Mouse (Mus musculus) limb, embryonic 12.5 days (tissue): ENCODE data around the gene Slc16a6. TPM values are rescaled to one million over a fixed set of nuclear protein-coding genes. Genes with fewer than 3 reads are reported as not detected.

ENCODE experiments used
- ATAC-seq: fragments of 200-750 bp; cut with Nextera tagmentation; 2 replicates; pipeline ENCODE4 v1.8.0; 2017; ENCODE audit warnings: low read depth, moderate TSS enrichment; ENCODE audit not compliant: insufficient number of reproducible peaks, insufficient read depth, low FRiP score, low TSS enrichment
- H3K27ac ChIP-seq: fragments of 300-500 bp; sonication (generic); 2 replicates; pipeline ENCODE4 v1.5.1; 2016; ENCODE audit warnings: mild to moderate bottlenecking, moderate library complexity
- H3K27me3 ChIP-seq: fragments of 300-500 bp; sonication (generic); 2 replicates; pipeline ENCODE4 v1.6.1; 2016; ENCODE audit warnings: mild to moderate bottlenecking, moderate library complexity
- H3K36me3 ChIP-seq: fragments of 300-500 bp; sonication (generic); 2 replicates; pipeline ENCODE4 v1.6.1; 2016; ENCODE audit warnings: mild to moderate bottlenecking, moderate library complexity
- H3K4me1 ChIP-seq: fragments of 300-500 bp; sonication (generic); replicated peaks from 2 replicates; pipeline ENCODE4 v1.6.1; 2016
- H3K4me2 ChIP-seq: fragments of 300-500 bp; sonication (generic); 2 replicates; pipeline ENCODE4 v1.6.1; 2016; ENCODE audit warnings: mild to moderate bottlenecking, moderate library complexity
- H3K4me3 ChIP-seq: fragments of 300-500 bp; sonication (generic); replicated peaks from 2 replicates; pipeline ENCODE4 v1.5.1; 2016; ENCODE audit warnings: mild to moderate bottlenecking
- H3K9ac ChIP-seq: fragments of 300-500 bp; sonication (generic); replicated peaks from 2 replicates; pipeline ENCODE4 v1.6.1; 2016; ENCODE audit warnings: mild to moderate bottlenecking, moderate library complexity
- H3K9me3 ChIP-seq: fragments of 300-500 bp; sonication (generic); 2 replicates; pipeline ENCODE4 v1.6.1; 2016; ENCODE audit warnings: mild to moderate bottlenecking, moderate library complexity
- WGBS: fragments of 180-500 bp; shearing (Covaris S2); methylation state at CpG from one replicate; pipeline ENCODE4 v1.1.7; 2016; 5-methylcytosine and 5-hydroxymethylcytosine counted together
- polyA plus RNA-seq: library from polyadenylated mRNA; unstranded; fragments of >200 nt; fragmentation: Nextera tagmentation; extraction: Ambion mirVana; gene quantifications from 2 replicates; pipeline ENCODE4 v1.2.1, GENCODE M21; 2016

The Slc16a6 gene
- polyA plus RNA-seq, 1 experiment from 2014 or later, result 3.6 TPM

DNA sequence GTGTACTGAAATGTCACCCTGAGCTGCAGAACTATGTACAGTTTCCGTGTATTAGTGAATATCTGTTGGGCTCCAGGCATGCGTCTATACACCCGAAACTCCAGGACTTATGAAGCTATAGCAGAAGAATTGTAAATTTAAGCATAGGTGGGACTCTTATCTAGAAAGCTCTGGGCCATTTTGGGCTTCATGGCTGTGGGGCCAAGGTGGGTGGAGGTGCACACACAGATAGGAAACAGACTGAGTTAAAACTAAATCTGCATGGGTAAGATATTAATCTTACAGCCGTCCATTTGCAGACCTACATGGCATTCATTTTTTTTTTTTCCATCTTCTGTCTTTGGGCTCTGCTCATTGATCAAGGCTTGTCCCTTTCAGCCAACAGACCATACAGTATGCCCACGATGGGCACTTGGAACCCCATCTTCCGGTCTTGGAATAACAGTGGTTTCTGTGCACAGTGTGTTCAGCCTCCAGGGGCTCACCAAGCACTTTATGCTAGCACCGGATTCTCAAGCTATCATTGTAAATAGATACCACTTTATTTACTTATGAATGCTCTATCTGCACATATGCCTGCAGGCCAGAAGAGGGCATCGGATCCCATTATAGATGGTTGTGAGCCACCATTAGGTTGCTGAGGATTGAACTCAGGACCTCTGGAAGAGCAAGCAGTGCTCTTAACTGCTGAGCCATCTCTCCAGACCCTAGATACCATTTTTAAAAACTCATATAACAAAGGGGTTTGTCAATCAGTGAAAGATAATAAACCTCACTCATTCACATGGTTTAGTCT, 29.7 kb downstream of the Slc16a6 start:
- Histone ChIP-seq H3K9ac (no peak overlapping the region), H3K27ac (no peak overlapping the region), H3K4me1 (peaks cover 9% of the 10 kb centered on the region), H3K36me3 (no peaks in the 10 kb centered on the region), H3K4me2 (no peak overlapping the region), H3K9me3 (no peaks in the 10 kb centered on the region), H3K27me3 (0 out of 2 replicates have a peak, but pooled peaks cover 3% of the 10 kb centered on the region), H3K4me3 (no peak overlapping the region)
- WGBS, result 91% methylated on average over 8 of the region's 8 CpGs
- no peak for ATAC-seq

DNA sequence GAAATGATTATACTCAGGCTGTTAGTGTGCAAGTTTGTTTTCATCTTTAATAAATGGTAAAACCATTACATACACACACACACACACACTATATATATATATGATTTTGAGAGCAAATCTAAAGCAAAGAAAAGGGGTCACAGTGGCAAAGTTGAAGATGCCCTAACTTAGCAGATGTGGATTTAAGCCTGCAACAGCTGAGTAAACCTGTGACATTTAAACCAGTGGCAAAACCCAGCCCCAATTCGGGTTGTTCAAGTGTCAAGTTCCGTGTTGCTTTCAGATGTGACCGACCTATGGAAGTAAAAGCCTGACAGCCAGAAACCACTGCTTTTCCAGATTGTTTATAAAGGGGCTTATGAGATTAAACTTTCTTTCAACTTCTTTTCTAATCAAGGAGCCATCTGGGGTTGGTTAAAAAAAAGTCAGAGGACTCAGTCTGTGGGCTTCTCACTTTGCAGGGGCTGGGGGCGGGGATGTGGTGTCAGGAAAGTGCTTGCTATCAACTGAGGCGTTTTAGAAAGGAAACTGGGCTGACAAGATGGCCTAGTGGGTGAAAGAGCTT, 31.1 kb downstream of the Slc16a6 start:
- no peak overlapping the region for H3K4me2 ChIP-seq
- H3K36me3 ChIP-seq, result peaks cover 12% of the 10 kb centered on the region
- WGBS, result 25% methylated on average over 5 of the region's 5 CpGs
- no peak overlapping the region for H3K9ac ChIP-seq
- ATAC-seq, result no peak
- H3K4me3 ChIP-seq, result no peak overlapping the region
- no peak overlapping the region for H3K27ac ChIP-seq
- peaks cover 9% of the 10 kb centered on the region for H3K4me1 ChIP-seq
- no peaks in the 10 kb centered on the region for H3K9me3 ChIP-seq
- H3K27me3 ChIP-seq, result 0 out of 2 replicates have a peak, but pooled peaks cover 3% of the 10 kb centered on the region

DNA sequence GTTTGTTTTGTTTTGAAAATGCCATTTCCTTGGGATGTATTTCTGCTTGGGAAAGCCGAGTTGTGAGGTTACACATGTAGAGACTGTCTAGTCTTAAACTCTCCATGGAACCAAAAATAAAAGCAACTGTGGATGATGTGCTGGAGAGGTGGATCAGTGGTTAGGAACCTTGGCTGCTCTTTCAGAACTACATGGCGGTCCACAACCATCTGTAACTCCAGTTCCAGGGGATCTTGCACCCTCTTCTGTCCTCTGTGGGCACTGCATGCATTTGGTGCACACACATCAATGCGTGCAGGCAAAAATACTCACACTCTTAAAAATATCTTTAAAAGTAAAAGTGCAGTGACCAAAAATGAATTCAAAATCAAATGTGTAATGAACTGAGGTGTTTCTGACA, 32.3 kb downstream of the Slc16a6 start:
- Histone ChIP-seq H3K4me1 (peaks cover 9% of the 10 kb centered on the region), H3K4me3 (no peak overlapping the region), H3K27ac (no peak overlapping the region), H3K4me2 (no peak overlapping the region), H3K27me3 (0 out of 2 replicates have a peak, but pooled peaks cover 3% of the 10 kb centered on the region), H3K9ac (no peak overlapping the region), H3K9me3 (no peaks in the 10 kb centered on the region), H3K36me3 (peaks cover 24% of the 10 kb centered on the region)
- 70% methylated on average over 3 of the region's 3 CpGs for WGBS
- no peak for ATAC-seq

DNA sequence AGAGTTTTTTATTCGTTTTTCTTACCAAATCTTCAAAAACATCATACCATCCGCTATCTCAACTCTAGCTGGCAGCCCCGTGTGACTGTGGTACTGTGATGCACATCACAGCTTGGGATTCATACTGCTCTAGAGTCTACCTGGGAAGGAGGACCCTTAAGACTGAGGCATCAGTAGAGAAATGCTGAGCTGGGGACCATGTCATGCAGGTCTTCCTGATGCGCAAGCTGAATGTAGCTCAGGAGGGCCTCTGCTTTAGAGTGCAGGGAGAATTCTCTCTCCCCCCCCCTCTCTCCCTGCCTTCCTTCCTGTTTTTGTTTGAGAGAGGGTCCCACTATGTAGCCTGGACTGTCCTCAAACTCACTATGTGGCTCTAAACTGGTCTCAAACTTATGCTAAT, 32.8 kb downstream of the Slc16a6 start:
- Histone ChIP-seq H3K4me1 (peaks cover 9% of the 10 kb centered on the region), H3K4me3 (peak overlapping the region; percentile 52)
- WGBS, result 67% methylated on average over 4 of the region's 4 CpGs

DNA sequence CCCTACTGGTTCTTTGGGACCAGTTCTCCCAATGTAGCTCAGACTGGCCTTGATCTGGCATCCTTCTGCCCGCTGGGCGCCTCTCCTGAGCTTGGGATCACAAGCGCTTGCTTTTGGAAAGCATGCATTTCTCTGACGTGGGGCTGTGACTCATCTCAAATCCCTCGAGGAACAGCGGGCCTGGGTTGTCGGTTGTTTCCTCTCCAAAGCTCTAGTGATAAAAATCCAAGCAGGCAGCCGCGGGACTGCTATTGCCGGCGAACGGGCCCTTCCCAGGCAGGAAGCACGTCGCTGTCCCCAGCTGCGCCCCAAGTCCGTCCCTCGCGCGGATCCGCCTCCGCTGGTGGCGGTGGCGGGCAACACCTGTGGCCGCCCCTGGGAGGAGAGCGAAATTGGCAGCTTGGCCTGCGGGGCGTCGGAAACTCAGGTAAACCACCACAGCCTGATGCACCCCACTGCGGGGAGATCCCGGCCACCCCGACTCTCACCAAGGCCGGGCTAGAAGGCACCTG, 33.5 kb downstream of the Slc16a6 start:
- Histone ChIP-seq H3K4me2 (peak overlapping the region; percentile 83), H3K27ac (no peak overlapping the region), H3K4me3 (peak overlapping the region; percentile 52), H3K27me3 (0 out of 2 replicates have a peak, but pooled peaks cover 3% of the 10 kb centered on the region), H3K9me3 (no peaks in the 10 kb centered on the region), H3K4me1 (peaks cover 9% of the 10 kb centered on the region), H3K36me3 (peaks cover 36% of the 10 kb centered on the region), H3K9ac (peak overlapping the region; percentile 66)
- WGBS, result 2% methylated on average over 32 of the region's 32 CpGs
- ATAC-seq, result no peak

More for the DNA sequence above, 32.8 kb downstream of the Slc16a6 start:
- Histone ChIP-seq H3K27ac (no peak overlapping the region), H3K4me2 (peak overlapping the region; percentile 83), H3K36me3 (peaks cover 28% of the 10 kb centered on the region), H3K27me3 (0 out of 2 replicates have a peak, but pooled peaks cover 3% of the 10 kb centered on the region), H3K9me3 (no peaks in the 10 kb centered on the region), H3K9ac (no peak overlapping the region)
- no peak for ATAC-seq

DNA sequence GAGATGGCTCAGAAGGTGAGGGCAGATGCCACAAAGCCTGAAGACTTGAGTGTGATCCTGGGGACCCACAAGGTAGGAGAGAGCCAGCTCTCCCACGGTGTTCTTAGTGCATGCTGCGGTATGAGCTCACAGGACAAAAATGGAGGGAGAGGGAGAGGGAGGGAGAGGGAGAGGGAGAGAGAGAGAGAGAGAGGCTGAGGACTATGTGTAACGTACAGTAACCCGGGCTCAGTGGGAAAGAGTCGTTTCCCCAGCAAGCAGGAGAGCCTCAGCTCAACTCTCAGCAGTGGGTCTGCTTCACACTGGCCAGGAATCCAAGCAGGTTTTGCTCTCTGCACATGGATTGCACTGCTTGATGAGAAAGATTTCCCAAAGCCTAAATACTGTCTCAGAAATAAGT, 34.2 kb downstream of the Slc16a6 start:
- Histone ChIP-seq H3K36me3 (peaks cover 43% of the 10 kb centered on the region), H3K4me1 (peaks cover 9% of the 10 kb centered on the region), H3K9me3 (no peaks in the 10 kb centered on the region), H3K27ac (no peak overlapping the region), H3K4me2 (peak overlapping the region; percentile 83), H3K9ac (no peak overlapping the region), H3K4me3 (no peak overlapping the region), H3K27me3 (0 out of 2 replicates have a peak, but pooled peaks cover 3% of the 10 kb centered on the region)
- peak; percentile 52; the same call in 1 of the 2 replicates for ATAC-seq
- 13% methylated on average over 5 of the region's 5 CpGs for WGBS

DNA sequence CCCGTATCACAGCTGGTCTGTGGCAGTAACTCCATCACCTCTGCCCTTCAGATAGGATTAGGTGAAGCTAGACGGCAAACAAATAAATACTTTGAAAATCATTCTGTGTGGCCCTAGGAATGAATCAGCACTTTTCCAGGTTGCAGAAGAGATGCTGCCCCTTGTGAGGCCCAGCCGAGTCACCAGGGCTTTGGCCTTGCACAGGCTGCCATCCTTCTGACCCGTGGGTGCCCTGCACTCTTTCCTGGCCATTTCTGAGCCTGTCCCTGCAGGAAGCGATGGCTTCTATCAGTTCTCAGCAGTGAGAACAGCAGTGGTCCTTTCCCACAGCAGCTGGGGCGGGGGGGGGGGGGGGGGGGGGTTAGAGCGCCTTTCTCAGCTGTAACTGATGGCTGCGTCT, 36.5 kb downstream of the Slc16a6 start:
- 79% methylated on average over 7 of the region's 8 CpGs for WGBS
- Histone ChIP-seq H3K4me1 (peaks cover 9% of the 10 kb centered on the region), H3K36me3 (peaks cover 53% of the 10 kb centered on the region), H3K9me3 (no peaks in the 10 kb centered on the region), H3K27ac (no peak overlapping the region), H3K27me3 (0 out of 2 replicates have a peak, but pooled peaks cover 3% of the 10 kb centered on the region), H3K9ac (no peak overlapping the region), H3K4me2 (no peak overlapping the region), H3K4me3 (no peak overlapping the region)
- ATAC-seq, result no peak

DNA sequence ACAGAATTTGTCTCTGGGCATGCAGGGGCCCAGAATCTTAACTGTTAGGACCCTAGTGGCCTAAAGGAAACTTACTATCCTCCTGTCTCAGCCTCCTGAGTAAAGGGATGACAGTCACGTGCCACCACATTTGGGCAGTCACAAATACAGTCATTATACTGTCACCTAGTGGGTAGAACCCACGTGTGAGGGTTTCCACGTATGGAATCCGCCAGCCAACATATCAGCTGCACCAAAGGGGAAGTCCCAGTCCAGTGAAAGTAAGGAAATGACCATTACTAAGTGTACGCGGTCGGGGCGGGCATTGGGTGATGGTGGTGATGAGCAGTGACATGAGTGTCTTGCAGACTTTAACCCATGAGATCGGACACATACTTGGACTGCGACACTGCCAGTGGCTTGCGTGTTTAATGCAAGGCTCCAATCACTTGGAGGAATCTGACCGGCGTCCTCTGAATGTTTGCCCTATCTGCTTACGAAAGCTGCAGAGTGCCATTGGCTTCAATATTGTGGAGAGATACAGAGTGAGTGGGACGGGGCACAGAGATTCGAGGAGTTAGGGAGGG, 39.1 kb downstream of the Slc16a6 start:
- H3K4me2 ChIP-seq, result no peak overlapping the region
- no peak overlapping the region for H3K27ac ChIP-seq
- H3K9me3 ChIP-seq, result no peaks in the 10 kb centered on the region
- H3K27me3 ChIP-seq, result no peaks in the 10 kb centered on the region
- ATAC-seq, result no peak
- peaks cover under 1% of the 10 kb centered on the region; the same call in 1 of the 2 replicates for H3K4me1 ChIP-seq
- WGBS, result 93% methylated on average over 16 of the region's 16 CpGs
- H3K9ac ChIP-seq, result no peak overlapping the region
- H3K4me3 ChIP-seq, result no peak overlapping the region
- H3K36me3 ChIP-seq, result peaks cover 77% of the 10 kb centered on the region

DNA sequence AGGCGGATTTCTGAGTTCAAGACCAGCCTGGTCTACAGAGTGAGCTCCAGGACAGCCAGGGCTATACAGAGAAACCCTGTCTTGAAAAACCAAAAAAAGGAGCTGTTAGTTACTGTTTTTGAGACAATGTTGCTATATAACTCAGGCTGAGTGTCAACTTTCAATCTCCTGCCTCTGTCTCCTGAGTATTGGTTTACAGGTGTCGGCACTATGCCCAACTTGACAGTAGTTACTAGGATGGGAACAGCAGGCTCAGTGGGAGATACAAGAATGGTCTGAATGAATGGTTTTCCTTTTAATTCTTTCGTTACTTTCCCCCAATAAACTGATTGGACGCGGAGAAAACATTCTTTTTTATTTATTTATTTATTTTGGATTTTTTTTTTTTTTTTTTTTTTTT, 46.0 kb downstream of the Slc16a6 start:
- H3K4me3 ChIP-seq, result 0 out of 2 replicates have a peak overlapping the region, but pooled peaks have one; percentile 64
- H3K27me3 ChIP-seq, result no peaks in the 10 kb centered on the region
- no peak overlapping the region for H3K27ac ChIP-seq
- 94% methylated on average over 5 of the region's 5 CpGs for WGBS
- no peak overlapping the region for H3K9ac ChIP-seq
- peaks cover 5% of the 10 kb centered on the region; the same call in 1 of the 2 replicates for H3K4me1 ChIP-seq
- no peaks in the 10 kb centered on the region for H3K9me3 ChIP-seq
- ATAC-seq, result no peak
- no peak overlapping the region; the same call in 1 of the 2 replicates for H3K4me2 ChIP-seq
- H3K36me3 ChIP-seq, result peaks cover 35% of the 10 kb centered on the region

DNA sequence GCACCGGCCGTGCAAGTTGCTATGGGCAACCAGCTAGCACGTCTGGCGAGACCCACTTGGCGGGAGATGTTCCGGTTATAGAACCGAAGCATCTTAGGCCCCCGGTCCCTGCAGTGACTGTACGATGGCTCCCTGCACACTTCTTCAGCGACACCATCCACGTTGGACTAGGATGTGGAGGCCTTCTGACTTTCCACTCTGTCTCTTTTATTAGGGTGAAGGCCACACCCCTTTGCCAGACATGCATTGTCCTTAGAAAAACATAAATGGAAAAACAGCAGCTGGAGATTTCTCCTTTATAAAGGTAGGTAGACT, 47.2 kb downstream of the Slc16a6 start:
- Histone ChIP-seq H3K27me3 (no peaks in the 10 kb centered on the region), H3K4me3 (peak overlapping the region; percentile 64), H3K9me3 (no peaks in the 10 kb centered on the region), H3K27ac (peak overlapping the region; percentile 82), H3K36me3 (peaks cover 31% of the 10 kb centered on the region), H3K4me2 (peak overlapping the region; percentile 63), H3K4me1 (peaks cover 5% of the 10 kb centered on the region; the same call in 1 of the 2 replicates), H3K9ac (peak overlapping the region; percentile 73)
- under 1% methylated on average over 11 of the region's 11 CpGs for WGBS
- no peak; the same call in 1 of the 2 replicates for ATAC-seq
